Mouse (Mus musculus): ENCODE measurements around the gene Gatad2b.
"Not testable (repeated sequence)": the region's sequence is repeated elsewhere in the genome, so short reads cannot be mapped to it uniquely, and the experiment has no call there.

Gene Gatad2b

DNA sequence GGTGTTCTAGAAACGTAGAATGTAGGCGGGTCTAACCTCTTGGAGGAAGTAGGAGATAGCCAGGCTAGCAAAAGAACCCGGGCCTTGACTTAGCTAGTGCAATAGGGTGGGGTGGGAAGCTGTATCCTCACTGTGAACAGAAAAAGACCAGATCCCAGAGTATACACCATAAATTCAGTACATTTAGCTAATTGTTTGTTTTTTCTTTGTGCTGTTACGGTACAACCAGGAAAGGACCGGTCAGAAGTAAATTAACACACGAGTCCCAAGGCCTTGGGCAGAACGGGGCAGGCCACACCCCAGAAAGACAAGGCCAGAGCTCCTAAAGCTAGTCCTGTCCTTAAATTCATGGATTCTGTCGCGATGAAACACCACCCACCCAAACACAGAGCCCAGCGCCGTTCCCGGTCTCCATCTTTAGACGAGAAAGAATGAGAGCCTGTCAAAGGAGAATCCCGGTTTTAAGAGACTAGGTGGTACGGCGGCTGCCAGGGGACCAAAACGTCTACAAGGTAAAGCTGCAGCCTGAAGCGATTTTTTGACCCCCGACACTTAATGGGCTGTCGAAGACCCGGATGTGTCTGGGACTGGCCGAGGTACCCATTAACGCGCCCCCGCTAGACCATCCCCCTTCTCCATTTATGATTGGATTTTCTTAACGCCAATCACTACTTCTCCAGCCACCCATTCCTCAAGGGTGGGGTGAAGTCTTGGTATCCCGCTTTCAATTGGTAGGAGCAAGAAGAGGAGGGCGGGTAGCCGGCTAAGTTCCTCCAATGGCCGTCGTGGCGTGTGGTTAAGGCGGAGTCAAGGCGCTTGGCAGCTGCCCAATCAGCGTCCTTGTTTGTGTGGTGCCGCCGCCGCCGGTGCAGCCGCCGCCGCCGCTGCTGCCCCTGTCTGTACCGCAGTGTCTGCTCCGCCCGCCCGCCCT lies at the start of gene Gatad2b:
Gene Gatad2b (plus strand): TSS at position 834 of the 931 bp plus-strand sequence.
- peak; percentile 99 for DNase-seq

DNA sequence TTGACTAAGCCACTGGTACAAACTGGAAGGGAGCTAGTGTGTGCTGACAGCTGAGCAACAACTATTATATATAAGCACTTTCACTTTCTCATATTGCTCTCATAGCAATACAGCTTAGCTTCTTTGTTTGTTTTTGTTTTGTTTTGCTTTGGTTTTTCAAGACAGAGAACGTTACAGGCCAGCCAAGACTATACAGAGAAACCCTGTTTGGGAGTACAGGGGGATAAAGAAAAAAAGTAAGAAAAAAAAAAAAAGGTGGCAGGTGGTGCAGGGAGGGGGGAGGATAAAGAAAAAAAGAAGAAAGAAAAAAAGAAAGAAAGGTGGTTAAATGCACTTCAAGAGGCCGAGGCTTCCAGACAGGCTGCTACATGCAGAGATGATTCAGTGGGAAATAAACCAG lies 47.6 kb upstream of the Gatad2b start:
- no peak for DNase-seq

DNA sequence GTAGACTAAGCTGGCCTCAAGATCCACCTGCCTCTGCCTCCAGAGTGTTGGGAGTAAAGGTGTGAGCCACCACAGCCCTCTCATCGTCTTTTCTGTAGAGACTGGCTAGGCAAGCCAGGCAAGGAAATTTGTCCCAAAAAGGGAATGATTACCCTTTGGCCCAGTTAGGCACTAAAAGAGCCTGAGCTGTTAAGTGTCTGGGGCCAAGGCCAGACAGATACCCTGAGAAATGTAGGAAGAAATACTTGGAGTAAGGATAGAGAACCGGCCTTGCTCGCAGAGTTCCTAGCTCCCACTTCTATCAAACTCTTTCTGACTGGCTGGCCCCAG lies 45.4 kb upstream of the Gatad2b start:
- no peak for DNase-seq

DNA sequence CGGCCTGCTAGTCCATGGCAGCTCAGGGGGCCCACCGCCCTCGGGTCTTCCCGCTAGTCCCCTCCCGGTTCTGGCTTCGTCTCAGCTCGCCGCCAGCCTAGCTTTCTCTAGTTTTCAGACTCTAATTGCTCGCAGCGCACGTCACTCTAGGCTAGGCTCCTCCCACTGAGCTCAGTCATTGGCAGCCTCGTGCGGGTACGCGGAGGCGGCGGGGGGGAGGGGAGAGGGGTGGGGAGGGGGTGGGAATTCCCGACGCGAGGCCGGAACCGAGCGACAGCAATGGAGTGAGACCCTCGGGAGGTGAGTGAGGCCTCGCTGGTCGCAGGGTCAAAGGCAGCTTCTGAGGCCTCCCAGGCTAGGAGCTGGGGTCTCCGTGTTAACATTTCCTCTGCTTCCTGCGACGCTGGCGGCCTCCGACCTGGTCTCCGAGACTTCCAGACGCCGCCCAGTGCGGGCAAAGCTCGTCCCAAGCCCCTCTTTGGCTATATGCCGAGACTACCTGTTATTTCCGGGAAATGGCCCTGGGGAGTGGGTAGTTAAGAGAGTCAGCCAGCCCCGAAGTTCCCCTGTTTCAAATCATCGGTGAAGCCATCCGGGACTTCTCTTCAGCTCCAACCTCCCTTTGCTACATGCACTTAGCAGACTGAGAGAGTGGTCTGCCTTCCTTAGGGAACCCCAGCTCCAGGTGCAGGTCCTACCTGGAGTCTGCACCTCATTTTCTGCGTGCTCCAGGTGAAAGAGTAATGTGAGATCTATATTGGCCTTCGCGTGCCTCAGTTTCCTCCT lies 44.8 kb upstream of the Gatad2b start, which contains the start of gene Slc39a1:
Gene Slc39a1 (plus strand): TSS at position 213 of the 786 bp plus-strand sequence.
- peak; percentile 93 to 95 for DNase-seq

DNA sequence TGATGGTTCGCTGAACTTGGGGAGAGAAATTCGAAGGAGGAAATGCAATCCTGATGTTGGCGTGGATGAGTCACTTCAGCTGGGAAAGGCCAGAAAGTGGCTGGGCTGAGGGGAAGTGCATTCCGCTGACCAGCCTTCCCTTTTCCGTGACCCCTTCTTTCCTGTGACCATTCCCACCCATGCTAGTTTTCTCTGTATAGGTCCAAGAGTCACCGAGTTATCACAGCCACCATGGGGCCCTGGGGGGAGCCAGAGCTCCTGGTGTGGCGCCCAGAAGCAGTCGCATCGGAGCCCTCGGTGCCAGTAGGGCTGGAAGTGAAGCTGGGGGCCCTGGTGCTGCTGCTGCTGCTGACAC lies 44.3 kb upstream of the Gatad2b start:
- DNase-seq = peak in 1 of 2 experiments; percentile 42

DNA sequence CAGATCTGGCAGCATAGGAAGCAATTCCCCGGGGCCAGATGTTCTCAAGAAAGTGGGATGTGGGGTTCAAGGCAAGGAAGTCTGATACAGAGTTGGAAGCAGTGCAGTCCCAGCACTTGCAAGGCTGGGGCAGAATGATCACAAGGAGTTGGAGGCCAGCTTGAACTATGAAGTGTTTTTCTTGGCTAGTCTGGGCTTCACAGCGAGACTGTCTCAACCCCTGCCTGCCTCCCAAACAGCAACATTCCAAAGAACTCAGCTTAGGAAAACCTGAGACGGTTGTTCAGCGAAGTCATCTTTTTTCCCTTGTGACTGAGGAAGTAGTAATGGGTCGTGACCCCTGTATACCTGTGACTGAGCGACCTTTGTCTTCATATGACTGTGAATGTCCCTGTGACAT lies 42.2 kb upstream of the Gatad2b start:
- DNase-seq = no peak

DNA sequence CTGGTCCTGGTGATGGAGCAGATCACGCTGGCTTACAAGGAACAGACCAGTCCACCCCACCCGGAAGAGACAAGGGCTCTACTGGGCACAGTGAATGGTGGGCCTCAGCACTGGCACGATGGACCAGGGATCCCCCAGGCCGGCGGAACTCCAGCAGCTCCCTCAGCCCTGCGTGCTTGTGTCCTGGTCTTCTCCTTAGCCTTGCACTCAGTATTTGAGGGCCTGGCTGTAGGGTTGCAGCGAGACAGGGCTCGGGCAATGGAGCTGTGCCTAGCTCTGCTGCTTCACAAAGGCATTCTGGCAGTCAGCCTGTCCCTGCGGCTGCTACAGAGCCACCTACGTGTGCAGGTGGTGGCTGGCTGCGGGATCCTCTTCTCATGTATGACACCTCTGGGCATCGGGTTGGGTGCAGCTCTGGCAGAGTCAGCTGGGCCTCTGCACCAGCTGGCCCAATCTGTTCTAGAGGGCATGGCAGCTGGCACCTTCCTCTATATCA lies 41.2 kb upstream of the Gatad2b start:
- DNase-seq = not testable (repeated sequence)

DNA sequence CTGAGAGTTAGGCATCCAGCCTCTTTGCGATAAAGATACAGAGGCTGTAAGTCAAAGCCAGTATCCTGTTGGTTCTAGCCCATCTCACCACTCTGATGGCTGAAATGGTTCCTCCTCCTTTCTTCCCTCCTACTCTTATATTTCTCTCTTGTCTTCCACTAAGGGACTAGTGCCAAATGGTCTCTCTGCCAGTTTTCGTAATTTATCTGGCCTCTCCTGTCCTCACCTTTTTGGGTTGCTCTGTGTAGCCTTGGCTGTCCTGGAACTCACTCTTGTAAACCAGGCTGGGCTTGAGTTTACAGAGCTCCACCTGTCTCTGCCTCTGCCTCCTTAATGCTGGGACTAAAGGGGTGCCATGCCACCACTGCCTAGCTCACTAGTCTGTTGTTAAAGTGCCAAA lies 40.3 kb upstream of the Gatad2b start:
- peak in 1 of 2 experiments; percentile 43 for DNase-seq

DNA sequence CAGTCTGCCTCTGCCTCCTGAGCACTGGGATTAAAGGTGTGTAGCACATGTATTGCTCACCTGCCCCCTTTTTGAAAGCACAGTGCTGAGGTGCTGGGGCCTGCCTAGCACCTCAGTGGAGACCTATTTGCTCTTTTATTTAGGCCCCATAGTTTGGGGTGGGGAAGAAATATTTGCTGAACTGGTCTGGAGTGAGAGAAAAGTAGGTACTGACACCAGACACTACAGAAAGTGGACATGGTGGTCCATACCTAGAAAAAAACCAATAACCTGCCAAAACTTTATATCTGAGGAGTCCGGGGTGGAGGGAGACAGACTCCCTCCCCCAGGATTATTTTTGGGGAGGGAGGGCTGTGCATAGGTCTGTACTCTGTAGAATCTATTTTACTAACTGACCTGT lies 39.8 kb upstream of the Gatad2b start:
- DNase-seq = peak in 1 of 2 experiments; percentile 1

DNA sequence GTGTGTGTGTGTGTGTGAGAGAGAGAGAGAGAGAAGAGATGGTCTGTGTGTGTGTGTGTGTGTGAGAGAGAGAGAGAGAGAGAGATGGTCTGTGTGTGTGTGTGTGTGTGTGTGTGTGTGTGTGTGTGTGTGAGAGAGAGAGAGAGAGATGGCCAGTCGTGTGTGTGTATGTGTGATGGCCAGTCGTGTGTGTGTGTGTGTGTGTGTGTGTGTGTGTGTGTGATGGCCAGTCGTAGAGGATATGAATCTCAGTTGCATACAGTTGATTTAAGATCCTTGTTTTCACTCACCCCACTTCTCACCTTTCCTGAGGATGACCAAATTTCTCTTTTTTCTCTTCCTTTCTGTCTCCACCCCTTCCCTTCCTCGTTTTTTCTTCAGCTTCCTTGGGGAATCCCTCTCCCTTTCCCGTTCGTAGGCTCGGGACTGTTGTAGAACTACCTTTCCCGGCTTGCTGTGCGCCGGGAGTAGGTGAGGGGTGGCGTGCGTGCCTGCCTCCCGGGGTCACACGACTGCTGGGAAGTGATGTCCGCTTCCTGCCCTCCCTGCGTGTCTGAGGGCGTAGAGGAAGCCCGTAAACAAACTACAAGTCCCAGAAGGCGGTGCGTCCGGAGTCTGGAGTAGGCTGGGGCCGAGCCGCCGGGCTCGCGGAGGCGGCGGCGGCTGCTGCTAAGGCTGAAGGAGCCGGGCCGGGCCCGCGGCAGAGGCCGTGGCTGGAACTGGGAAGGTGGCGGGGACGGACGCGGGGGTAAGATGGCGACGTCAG lies 39.1 kb upstream of the Gatad2b start, which contains the start of gene Crtc2:
Gene Crtc2 (plus strand): TSS at position 511 of the 766 bp plus-strand sequence.
- peak; percentile 95 to 96 for DNase-seq

DNA sequence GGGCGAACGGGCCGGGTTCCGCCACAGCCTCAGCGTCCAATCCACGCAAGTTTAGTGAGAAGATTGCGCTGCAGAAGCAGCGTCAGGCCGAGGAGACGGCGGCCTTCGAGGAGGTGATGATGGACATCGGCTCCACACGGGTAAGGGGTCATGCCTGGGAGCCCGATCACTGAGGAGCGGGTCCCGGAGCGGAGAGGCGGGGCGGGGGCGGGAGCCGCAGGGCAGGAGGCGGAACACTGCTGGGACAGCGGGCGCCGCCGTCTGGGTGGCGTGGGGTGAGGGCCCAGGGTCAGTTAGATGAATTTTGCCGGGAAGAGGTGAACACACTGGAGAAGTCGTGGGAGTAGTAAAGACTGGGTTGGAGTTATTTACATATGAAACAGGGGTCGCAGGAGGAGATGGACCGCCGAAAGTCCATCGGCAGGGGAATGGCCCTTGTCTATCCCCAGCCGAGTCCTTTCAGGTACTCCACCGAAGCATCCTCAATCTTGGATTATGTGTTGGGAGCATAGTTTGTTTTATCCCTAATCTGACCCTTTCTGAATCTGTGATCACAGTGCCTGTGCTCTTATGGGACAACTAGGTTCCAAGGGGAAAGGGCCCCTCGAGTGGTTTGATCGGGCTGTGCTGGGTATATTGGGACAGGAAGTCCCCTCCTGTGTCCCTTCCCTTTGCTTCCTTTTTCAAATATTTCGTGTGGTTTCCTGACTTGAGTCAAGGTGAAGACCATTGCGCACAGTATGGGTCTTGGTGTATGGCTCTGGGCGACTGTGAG lies 38.4 kb upstream of the Gatad2b start:
- no peak for DNase-seq

DNA sequence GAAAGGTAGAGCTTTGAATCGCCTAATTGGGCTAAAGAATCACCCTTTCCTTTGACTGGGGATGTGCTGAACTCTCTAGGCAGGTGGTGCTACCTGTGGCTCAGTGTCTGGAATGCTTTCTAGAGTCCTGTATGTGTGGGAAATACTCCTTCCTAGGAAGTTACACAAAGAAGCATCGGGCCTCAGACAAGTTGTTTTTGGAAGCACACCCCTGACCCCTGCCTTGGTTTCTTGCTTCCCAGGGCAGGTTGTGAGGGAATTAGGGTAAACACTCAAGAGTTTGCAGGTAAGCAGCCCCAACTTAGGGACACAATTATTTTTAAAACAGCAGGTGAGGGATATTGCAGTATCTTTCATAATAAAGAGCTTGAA lies 37.8 kb upstream of the Gatad2b start:
- DNase-seq = no peak

DNA sequence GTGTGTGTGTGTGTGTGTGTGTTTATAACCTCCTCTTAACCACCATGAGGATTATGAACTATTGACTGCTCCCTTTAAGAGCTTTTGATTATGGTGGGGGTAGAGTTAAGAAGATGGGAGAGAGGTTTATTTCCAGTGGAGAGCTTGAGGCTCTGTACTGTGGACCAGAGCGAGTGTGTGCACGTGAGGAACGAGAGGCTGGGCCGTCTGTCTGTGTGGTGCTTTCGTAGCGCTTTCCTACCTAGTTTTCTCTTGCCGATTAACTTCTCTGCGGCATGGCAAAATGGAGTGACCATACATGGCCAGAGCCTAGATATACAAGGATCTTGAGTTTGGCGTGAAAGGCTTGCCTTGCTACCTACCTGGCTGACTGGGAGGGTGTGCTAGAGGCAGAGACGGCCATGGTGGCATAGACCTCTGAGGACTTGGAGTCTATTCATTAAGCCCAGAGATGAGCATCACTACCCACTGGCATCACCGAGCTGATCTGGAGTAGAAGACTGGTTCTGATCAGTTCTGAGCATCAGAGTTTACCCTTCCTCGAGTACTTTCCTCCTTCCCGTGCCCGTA lies 37.1 kb upstream of the Gatad2b start:
- peak in 1 of 2 experiments; percentile 41 for DNase-seq

DNA sequence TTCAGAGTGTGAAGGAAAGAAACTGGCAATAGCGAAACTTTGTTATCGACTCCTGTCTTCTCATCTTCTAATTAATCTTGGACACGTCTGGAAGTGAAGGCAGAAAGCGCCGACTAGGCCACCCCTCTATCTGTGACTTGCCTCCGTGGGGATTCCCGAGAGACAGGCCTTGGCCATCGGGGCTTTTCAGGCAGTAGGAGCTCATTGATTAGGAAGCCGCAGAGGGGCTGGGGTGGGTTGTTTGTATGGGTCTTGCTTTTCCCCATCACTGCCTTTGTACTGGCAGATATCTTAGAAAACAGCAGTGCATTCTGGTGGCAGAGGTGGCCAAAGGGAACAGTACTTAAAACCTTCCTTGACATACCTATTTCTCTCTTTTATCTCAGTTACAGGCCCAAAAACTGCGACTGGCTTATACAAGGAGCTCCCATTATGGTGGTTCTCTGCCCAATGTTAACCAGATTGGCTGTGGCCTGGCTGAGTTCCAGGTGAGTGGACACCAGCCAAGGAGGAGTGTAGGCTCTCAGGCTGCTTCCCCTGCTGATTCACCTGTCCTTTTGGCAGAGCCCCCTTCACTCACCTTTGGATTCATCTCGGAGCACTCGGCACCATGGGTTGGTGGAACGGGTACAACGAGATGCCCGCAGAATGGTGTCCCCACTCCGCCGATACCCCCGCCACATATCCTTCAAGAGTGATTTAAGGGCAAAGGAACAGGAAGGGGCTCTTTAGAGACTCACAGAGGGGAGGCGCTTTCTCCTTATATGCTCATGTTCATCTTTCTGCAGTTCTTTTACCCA lies 36.0 kb upstream of the Gatad2b start:
- DNase-seq = peak; percentile 99 to 100

DNA sequence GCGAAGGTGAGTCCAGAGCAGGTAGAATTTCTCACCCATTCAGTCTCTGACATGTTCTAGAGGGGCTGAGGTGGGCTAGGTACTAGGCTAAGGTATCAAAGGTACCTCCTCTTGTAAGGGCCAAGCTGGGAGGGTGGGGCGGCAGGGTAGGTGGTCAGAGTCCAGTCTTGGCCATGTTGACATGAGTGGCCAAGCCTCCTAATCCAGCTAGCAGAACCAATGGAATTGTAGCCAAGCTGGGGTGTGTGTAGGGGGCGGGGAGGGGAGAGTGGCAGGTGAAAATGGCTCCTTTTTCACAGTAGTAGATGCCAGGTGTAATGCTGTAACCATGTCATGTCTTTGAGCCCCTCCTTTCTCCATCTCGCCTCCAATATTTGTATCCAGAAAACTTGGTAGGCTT lies 34.5 kb upstream of the Gatad2b start:
- DNase-seq = peak in 1 of 2 experiments; percentile 29

DNA sequence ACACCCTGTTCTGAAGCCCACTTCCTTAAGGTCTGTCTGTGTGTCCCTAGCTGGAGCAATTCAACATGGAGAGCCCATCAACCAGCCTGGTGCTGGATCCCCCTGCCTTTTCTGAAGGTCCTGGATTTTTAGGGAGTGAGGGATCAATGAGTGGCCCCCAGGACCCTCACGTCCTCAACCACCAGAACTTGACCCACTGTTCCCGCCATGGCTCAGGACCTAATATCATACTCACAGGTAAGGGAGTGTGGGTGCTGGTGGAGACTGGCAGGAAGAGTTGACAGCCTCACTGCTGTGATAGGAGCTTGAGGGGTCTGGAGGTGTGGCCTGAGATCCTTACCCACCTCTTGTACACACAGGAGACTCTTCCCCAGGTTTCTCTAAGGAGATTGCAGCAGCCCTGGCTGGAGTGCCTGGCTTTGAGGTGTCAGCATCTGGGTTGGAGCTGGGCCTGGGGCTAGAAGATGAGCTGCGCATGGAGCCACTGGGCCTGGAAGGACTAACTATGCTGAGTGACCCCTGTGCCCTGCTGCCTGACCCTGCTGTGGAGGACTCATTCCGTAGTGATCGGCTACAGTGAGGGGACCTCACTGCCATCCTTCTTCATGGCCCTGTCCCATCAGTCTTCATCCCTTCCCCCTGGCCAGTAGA lies 29.7 kb upstream of the Gatad2b start:
- DNase-seq = peak in 1 of 2 experiments; percentile 9

DNA sequence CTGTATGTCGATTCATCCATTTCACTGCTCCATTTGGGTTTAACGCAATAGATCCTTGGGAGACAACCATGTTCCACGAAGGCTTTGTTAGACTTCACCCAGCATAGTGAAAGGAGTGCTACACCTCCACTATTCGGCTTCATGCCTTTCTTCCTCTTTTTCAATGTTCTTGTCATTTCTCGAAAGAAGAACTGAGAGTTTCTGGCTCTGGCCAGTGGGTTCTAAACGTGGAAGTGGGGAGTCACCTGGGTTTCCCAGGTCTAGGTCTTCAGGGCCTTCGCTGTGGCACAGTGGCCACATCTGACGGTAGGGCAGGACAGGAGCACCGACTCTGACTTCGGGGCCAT lies 28.3 kb upstream of the Gatad2b start:
- no peak for DNase-seq

DNA sequence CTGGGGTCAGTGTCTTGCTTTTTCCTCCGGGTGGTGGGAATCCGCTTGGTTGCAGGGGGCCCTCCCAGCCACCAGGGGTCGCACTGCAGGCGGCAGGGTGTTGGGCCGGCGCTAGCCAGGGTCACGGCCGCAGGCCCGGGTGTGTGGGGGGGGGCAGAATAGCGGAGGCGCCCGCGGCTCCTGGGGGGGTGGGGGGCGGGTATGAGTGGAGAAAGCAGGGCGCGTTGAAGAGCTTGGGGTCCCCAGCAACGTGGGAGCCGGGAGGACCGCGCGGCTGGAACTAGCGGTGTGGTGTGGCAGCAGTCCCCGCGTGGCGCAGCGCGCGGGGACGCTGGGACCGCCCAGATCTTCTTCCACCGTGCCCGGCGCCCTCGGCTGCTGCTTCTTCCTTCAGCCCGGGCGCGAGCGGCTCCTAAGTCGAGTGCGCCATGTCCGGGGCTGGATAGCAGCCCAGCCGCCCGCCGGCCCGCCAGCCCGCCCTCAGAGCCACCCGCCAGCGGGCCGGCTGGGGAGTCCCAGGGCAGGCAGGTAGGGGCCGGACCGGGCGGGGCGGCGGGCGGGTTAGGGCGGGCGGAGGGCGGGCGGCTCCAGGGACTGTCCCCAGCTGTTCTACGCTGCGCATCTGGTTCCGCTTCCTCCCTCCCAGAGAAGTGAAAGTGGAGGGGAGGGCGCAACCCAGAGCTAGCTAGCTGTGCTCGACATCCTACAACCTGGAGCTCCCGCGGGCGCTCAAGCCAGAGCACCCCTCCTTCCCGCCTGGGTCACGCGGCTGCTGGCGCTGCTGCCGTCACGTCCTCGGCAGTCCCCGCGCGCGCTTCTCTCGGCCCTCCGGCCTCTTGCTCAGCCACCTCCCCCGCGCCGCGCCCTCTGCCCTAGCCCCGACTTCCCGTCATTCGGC lies 27.7 kb upstream of the Gatad2b start, which contains the start of gene Dennd4b:
Gene Dennd4b (plus strand): TSS at position 152 of the 898 bp plus-strand sequence.
- DNase-seq = peak; percentile 94 to 97

All from cerebellum, postnatal 14 days (tissue).